Mouse (Mus musculus): Measurements from ENCODE around the gene Cops2. TPM values are rescaled to one million over a fixed set of nuclear protein-coding genes. Genes with fewer than 3 reads are reported as not detected.

Cops2 gene
- total RNA-seq (2021) = 128 and 139 TPM in 2 replicates
- long read RNA-seq, transcript Cops2-201 (13 exons, 2,073 nt) = major isoform, 73 of 127 reads
- long read RNA-seq, transcript Cops2-203 (13 exons, 3,392 nt) = minor isoform, 39 of 127 reads
- long read RNA-seq, partial matches to known transcripts = 7 of 127 reads
- long read RNA-seq, other reads (novel, unspliced or antisense) = 8 of 127 reads

DNA sequence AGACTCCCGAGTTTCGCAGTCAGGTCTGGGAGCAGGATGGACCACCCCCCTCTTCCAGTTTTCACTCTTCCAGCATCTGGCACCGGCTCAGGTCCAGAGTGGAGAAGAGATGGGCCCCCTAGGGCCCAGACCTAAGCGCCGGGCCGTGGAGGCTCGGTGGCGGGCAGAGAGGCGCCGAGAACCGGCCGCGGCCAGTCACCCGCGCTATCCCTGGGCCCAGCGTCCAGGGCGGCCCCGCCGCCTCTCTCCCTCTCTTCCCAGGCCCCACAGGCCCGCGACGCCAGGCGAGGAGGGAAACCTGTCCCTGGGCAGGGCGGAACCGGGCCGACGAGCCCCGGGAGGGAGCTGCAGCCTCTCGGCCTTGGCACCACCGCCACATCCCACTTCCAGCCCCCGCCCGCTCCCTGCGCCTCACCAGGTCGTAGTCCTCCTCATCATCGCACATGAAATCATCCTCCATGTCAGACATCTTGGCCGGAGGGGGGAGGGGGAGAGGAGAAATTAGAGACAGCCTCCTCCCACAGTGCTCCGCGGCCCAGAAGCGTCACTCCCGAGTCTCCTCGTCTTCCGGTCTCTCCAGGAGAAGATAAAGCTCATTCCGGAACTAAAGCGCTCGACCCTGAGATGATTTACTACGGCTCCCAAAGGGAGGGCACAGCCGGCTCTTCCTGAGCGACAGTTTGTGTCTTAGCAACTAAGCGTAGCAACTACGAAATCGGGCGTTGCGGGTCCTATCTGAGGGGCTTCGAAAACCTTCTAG is at the start of gene Cops2, which contains the start of gene Galk2:
Cops2 (minus strand) TSS at position 619 of the 760 bp plus-strand sequence.
Galk2 (plus strand) TSS at position 589 of the 760 bp plus-strand sequence.
- peak; percentile 90 for DNase-seq

DNA sequence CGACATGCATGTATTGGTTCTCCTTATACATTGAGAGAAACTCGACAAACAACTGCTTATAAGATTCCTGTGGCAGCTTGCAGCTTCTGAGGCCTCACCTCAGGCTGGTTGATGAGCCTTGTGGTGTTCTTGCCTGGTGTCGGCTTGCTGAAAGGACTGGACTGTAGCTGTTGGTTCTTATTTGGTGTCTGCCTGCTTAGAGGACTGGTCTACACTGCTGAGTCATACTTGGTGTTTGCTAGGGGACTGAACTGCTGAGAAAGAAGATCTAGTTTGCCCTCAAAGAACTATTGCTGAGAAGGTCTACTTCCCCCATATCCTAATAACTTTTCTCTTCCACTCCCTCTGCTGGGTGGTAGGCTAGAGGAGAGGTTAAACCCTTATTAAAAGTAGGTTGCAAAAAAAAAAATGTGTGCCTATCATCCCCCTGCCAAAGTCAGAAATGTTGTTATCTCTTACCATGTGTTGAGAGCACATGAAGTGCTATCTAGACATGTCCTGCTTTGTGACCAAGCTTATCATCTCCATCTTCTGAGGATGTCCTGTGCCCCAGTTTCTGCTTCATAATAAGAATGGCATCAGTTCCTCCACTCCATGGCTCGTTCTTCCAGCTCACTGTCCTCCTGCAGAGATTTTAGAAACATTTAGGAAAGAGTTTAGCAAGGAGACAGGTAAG is 48.8 kb upstream of the Cops2 start:
- no peak for DNase-seq

- DNase-seq = no peak
Measured at GRCm38 (mm10) chr2:125906407-125907066, 47.6 kb upstream of the Cops2 start.

DNA sequence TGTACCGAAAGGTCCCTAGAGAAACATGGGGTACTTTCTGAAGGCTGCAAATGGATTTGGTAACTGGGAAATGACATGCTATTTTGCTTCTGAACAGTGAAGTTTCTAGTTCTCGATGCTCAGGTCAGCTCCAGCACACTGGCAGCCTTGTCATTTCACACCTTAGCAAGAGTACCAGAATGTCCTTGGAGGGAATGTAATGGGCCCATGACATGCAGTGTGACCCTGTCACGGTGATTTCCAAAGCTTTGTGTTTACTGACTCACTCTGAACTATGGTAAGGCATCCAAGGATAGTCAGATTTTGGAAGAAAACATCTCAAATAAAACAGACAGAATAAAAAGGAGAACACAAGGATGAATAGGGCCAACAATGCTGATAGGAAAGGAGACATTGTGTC is 42.5 kb upstream of the Cops2 start:
- no peak for DNase-seq

DNA sequence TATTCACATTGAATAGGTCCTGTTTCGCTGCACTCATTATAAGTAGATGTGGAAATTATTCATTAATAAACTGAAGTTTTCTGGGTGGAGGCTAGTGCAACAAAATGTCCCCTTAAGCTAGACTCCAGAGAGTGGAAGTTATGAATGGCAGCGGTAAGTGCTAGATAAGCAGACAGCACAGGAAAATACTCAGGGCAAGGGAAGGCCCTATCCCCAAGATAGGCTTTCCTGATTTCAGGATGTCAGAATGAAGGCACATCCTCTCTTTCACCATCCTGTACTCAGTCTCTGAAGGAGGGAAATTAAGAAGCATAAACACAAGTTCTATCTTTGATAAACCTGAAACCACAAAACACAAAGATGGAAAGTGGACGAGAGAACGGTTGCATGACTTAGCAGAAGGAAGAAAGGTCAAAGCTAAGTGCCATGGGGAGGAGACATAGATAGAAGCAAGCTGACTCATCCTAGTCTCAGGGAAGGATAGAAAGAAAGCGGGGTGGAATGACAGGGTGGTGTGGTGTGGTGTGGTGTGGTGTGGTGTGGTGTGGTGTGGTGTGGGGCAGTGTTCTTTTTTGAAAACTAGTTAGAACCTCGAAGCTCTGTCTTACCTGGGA is 42.0 kb upstream of the Cops2 start:
- DNase-seq = no peak

DNA sequence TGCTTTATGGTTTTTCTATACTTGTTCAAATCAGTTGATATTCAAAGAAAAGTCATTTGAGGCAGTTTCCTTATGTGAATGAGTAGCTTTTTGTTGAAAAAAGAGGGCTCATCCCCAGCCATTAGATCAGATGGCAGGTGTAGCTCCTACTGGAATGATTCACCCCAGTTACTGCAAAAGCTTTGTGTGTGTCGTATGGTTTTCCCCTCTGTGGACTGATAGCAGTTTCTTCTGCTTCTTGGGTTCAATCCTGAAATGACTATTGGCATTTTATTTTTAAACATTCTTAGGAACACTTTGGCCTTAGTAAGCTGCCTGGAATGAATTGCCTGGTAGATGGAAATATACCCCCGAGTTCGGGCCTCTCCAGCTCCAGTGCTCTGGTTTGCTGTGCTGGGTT is 37.4 kb upstream of the Cops2 start:
- DNase-seq = no peak

DNA sequence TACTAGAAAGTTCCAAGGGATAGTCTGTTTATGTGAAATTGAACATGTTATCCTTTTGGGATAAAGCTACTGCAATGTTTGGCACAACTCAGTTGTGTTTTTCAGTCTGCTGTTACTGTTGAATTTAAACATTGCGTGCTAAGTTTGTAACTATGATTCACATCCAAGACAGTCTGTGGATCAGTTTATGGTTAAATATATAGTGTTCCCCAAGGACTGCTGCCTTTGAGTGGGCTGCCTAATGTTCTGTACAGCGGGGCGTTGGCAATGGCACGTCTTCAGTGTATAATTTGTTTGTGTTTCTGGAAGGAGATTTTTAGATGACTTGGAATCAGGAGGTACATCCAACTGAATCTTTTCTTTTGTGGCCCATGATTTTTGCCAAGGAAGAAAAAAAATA is 36.2 kb upstream of the Cops2 start:
- DNase-seq = no peak

DNA sequence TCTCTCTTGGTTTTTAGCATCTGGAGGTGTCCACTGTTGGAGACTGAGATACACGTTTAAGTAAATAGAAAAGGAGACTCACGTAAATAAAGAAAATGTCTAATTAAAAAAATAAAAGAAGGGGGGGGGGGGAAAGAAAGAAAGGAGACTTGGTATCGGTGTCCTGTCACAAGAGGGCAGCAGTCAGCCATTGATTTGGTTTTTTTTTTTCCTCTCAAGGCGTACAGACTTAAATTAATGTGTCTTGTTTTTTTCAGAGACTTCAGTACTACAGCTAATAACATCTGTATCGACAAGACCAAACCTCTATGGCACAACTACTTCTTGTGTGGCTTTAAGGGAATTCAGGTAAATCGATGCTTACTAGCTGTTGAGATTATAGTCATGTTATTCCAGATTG is 34.2 kb upstream of the Cops2 start:
- DNase-seq = peak; percentile 25

DNA sequence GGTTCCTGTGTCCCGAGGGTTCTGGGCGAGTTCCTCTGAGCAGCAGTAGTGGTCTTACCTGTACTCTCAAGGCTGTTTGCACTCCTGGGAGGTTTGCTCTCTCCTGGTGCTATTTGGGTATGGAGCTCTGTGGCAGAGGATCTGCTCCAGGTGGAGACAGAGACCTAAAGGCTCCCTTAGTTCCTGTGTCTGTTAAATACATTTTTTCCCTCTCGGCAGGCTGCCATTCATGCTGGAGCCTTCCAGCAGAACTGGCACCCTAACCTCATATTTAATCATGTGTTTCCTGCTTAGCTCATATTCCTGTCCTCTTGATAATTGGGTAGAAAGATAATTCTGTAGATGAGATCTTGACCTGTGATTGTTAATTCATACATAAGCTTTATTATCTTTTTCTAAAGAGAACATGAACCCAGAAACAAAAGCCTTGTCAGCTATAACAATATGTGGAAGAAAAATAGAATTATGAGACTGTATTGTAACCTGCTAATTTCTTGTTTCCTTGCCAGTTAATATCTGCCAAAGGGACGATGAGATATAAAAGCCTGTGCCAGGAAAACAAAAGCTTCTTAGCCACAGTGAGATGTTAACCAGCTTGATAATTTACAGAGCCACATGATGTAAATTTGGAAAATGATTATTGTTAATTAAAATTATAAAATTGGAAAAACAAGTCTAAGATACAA is 27.1 kb upstream of the Cops2 start:
- DNase-seq = no peak

DNA sequence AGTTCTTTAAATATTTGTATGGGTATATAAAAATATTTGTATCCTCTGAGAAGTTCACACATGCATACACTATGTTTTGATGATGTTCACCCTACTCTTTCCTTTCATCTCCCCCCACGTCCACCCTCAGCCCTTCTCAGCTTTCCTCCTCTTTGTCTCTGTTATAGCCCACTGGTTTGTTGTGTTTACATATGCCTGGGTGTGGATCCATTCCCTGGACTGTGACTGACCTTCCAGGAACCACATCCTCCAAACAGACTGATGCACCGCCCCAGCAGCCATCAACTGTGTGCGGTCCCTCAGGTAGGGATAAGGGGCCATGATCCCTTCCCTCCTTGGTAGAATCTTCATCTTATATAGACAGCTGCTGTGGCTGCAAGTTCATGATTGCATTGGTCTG is 11.2 kb upstream of the Cops2 start:
- DNase-seq = no peak

- no peak for DNase-seq
Measured at GRCm38 (mm10) chr2:125868301-125868700, 9.4 kb upstream of the Cops2 start.

GRCm38 (mm10) chr2:125866058-125866740 is 7.3 kb upstream of the Cops2 start:
- peak; percentile 71 for DNase-seq

DNA sequence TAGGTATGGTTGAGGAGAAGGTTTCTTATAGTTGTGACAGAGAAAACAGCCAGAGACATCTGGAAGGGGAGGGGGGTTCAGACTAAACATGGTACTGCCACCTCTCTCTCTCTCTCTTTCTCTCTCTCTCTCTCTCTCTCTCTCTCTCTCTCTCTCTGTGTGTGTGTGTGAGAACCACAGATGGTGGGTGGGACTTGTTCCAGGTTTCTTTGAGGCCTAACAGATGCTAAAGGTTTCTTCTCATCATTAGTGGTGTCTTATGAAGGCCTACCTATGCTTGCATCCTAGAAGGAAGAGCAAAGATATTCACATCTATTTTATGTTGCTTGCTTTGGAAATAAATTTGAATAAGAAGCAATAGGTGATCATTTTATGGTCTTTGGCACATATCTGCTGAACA is 6.6 kb upstream of the Cops2 start:
- no peak for DNase-seq

GRCm38 (mm10) chr2:125864551-125864950 is 5.6 kb upstream of the Cops2 start:
- no peak for DNase-seq

DNA sequence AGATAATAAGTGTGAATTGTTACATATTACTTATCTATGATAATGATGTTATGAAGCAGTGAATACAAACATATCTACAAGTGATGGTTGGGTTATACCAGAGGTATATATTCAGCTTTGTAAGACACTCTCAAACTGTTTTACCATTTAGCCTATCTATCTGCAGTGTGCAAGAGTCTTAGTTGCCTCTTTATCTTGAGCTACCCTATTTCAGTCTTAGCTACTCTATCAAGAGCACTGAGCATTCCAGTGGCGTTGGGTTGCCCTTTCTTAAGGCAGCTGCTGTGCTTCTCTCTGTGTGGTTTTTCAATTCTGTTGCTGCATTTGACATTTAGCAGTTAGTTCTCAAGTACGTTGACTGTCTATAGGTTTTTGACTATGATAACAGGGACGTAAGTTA is 4.9 kb upstream of the Cops2 start:
- DNase-seq = no peak

- DNase-seq = no peak
Measured at GRCm38 (mm10) chr2:125857707-125858106, 1.2 kb downstream of the Cops2 start.

DNA sequence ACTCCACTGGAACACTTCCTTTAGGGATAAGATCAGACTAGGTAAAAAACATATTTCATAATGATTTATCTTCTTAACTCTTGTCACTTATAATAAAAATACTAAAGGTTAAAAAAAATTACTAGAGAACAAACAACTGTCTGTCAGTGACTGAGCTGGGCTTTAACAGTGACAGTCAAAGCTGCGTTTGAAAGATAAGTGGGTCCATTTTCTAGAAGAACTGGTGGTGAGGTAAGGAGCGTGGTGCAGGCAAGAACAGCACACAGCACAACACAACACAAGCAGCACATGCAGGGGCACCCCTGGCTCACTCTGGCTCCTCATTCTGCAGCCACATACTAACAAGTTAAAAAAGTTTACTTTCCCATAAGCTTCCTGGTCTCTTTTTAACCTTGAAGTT is 7.7 kb downstream of the Cops2 start:
- DNase-seq = no peak

DNA sequence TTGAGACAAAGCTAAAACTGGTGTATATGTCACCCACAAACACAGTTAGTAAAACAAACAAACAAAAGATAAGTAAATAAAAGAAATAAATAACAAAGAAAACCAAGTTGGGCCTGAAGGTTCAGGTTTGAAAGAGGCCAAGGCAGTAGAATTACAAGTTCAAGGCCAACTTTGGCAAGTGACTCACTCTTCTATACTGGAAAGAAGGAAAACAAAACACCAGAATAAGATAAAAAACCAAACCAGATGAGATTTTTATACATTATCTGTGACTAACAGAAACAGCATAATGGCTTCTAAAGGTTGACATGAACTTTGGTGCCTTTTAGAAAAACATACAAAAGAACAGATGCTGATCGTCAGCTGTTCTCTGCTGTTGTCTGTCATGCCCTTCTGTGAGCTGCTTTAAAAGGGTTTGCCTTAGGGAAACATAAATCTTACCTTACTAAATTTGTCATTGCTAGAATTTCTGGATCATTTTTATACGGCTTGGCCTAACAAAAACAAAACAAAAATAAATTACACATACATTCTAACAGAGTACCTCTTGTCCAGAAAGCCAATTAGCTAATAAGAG is 20.1 kb downstream of the Cops2 start:
- DNase-seq = no peak

DNA sequence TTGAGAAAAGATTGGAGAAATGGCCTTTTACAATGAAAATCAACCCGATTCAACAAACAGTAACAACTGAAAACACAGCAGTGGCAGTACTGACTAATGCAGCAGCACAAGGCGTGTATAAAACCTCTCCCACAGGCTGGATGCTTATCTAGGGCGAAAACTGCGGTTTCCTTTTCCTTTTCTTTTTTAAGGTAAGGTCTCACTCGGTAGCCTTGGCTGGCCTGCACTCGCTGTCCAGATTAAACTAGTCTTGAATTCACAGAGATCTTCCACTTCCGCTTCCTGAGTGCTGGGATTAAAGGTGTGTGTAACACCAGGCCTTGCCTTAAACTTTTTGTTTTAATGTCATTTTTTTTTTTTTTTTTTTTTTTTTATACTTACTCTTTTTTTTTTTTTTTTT is 20.8 kb downstream of the Cops2 start:
- DNase-seq = no peak

DNA sequence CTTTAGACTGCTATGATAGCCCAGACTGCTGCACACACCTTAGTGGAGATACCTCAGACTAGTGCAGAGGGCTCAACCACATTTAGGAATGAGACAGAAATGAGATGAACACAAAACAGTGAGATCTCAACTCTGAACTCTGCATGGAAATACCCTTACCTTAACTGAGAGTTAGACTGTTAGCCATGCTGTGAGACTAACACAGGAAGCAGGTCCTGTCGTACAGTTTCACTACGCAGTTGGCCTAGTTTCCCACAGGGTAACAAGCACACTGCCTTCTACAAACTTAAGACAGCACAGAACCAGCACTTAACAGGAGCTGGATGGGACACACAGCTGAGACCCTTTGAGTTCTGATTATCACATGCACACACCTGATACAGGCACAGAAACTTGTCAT is 29.0 kb downstream of the Cops2 start:
- DNase-seq = no peak

DNA sequence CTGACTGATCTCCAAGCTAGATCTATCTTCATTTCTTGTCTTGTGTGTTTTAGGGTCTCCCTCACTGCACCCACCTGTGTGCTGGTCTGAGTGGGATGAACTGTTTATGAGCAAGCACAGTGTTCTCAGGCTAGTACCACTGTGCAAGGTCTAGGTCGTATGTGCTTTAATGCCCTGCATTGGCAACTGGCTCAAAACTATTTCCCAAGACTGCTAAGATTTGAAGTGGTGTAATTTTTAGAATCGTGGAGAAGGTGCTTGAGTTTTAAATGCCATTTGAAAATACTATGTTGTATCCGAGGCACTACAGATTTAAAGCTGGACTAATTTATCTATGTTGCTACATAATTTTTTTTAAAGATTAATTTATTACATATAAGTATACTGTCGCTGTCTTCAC is 31.0 kb downstream of the Cops2 start:
- DNase-seq = no peak
